Mouse (Mus musculus) ovary, postnatal 36 days (tissue): ENCODE data around the gene Ppp1r12c.

Experiments
- DNase-seq: peaks from one replicate; pipeline ENCODE4 v3.0.0; 2022; ENCODE audit warnings: low spot score, mixed read lengths

The Ppp1r12c gene

DNA sequence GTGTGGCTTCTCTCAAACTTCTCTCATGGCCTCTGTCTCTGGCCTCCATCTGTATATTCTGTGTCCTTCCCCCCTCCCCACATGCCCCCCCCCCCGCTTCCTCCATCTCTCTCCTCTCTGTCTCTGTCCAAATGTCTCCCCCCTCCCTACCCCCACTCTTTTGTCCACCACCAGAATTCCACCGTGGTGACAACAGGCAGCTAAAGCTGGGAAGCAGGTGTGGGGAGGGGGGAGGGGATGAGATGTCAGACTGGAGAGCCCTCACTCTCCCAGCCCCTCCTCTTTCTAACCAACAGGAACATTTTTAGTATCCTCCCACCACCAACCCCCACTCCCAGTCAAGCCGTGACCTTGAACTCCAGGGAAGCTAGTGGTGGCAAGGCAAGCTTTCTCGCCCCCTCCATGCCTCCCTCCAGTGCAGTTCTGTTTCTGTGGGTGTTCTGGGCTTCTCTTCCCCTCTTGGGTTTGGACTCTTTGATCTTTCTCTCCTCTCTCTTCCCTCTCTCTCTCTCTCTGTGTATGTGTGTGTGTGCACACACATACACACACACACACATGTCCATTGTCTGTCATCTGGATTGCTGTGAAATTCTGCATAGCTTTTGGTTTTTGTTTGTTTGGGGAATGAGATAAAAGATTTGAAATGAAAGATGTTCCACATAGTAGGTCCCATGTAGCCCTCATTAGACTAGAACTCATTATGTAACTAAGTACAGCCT is 15.0 kb upstream of the Ppp1r12c start, which contains the start of gene Tnnt1:
TSS of gene Tnnt1 (minus strand) at position 51 of the 719 bp plus-strand sequence.
- DNase-seq = no peak

DNA sequence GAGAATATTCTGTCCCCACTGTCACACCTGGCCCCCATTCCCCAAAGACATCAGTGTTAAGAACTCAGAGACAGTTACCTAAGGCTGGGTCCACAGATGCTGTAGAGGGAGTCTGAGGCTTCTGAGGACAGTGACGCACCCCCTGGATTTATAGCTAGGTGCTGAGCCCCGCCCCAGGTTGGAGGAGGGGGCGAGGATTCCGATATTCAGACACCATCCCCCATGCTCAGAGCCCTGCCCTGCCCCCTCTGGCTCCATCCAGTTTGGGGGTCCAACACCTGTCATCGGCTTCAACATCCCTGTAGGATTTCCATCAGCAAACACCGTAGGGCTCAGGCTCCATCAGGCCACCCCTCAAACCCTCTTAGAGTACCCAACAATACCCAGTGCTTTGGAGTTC is 14.4 kb upstream of the Ppp1r12c start:
- DNase-seq = no peak

DNA sequence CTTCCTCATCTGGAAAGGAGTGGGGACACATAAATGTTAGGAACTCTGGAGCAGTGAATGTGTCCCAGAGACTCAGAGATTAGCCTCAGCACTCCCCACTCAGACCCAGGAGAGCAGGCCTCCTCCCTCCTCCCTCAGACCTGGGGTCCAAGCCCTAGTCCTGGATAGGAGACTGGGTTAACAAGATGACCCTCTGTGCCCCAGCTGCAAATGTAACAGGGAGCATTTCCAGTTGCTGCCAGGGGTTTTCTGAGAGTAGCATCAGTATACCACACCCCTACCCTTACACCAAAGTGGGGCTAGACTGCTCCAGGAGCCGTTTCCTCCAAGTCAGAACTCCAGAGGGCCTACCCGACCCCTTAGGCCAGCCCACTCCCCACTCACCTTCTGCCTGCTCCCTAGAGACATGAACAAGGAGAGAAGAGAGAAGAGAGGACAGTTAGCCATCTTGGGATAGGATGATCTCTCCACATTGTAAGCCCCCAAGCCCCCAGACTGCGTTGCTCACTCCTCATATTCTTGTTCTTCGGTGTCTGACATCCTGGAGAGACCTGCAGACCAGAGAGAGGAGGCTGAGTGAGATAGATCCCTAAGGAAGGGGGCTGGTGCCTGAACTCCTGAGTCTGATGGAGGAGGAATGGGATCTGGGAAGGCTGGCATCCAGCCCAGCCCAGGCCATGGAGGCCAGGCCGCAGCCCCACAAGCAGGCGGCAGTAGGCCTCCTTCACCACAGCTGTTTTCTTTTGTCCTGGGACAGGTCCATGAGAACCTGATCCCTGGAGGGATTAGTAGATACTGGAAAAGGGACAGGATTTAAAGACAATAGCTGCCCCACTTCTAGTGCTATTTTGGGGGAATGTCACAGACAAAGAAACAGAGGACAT is 12.6 kb upstream of the Ppp1r12c start:
- DNase-seq = no peak

DNA sequence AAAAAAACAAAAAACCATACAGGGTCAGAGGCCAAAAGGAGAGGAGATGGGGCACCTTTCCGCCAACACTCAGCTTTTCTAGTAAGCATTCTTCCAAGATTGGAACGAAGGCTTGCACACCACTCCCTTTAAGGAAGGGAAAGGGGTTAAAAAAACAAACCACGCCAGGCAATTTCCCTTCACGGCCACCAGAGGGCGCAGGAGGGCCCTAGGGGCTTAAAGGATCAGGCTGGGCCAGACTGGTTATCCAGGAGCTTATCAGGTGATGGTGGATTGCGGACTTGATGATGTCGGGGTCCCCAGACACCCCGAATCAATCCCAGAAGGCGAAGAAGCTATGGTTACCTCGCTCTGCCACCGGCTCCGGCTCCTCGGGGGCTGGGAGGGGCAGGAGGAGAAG is 11.8 kb upstream of the Ppp1r12c start:
- DNase-seq = no peak

DNA sequence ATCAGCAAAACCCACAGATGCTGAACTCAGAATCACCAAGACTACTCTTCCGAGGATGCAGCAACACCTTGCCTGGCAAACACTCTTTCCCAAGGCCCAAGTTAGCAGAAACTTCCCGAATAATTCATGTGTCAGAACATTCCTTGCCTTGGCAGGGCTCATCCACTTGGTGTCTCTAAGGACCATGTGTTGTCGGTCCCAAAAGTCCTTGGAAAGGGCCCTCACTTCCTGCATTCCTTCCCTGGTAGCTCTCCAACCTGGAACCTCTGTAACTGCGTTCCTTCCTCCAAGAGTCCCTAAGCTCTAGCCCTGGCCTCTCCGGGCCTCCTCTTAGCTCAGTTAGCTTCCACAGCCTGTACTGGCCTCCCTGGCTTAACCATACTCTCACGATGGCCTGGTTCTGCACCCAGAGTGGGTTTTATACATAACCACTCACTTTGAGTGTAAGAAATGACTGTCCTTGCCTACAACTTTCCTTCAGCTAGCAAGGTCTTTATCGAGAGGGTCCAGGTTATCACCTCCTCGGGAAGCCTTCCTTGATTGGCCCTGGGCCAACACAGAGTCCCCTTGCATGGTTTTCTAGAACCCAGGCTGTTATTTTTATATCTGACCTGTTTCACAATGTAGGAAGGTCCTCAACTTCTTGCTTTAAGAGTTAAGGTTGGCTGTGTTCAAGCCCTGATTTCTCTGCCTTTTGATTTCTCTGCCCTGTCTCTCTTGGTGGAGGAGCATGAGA is 10.2 kb upstream of the Ppp1r12c start:
- no peak for DNase-seq

DNA sequence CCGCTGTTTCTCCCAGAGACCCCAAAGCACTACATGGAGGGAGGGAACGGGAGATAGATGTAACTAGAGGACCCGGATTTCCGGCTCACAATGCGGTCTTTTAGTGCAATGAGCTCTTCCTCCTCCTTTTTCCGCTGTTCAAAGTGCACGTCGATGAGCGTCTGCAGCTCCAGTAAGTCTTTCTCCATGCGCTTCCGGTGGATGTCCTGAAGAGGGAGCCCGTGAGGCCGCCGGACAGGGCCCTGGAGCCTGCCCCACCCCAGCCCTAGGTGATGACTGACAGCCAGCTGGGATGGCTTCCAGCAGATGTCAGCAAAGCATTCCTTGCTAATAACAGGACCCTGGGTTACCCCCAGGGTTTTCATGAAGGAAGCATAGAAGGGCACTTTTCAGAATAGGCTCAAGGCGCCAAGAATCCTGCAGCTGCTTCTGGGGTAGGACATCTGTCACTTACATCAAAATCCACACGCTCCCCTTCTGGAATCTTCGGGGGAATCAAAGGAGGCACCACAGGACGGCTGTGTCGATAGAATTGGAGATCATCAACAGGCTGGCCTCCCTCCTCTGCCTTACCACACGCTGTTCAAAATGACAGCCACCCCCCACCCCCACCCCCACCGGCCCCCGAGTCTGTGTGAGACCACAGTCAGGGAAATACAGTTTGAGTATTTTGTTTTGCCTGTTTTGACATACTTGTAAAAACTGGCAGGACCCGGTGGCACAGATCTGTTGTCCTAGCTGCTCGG is 8.6 kb upstream of the Ppp1r12c start:
- peak; percentile 64 for DNase-seq

DNA sequence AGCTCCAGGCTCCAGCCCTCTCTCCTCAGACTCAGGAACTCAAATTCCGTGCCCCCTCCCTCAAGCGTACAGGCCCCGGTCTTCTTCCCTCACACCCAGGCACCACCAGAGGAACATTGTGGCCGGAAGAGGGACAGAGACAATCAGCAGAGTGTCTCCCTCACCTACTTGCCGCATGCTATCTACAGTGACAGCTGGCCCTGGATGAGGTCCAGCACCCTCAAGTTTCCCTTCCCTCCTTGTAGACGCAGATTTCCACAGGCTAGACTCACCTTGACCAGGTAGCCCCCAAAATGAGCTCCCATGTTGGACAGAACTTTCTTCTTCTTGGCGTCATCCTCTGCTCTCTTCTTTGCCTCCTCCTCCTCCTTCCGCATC is 7.2 kb upstream of the Ppp1r12c start:
- no peak for DNase-seq

DNA sequence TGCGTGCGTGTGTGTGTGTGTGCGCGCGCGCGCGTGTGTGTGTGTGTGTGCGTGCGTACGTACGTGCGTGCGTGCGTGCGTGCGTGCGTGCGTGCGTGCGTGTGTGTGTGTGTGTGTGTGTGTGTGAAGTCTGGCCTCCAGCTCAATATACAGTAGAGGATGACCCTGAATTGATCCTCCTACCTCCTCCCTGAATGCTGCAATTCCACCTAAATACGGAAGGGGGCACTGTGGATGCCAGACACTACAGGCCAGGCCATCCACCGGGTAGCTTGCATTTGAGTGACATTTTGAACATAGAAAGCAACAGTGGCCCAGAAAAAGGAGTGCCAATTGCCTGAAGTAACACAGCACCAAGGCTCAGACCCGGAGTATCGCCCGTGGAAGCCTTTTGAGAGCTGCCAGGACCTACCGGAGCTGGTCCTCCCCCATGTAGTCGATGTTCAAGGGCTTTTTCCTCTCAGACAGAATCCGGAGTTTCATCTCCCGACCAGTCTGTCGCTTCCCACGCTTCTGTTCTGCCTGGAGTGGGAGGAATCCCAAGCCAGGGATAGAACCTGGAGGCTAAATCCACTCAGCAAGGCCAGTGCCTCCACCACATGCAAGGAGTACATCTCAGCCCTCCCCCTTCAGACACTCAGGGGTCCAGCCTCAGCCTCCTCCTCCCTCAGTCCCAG is 6.7 kb upstream of the Ppp1r12c start:
- no peak for DNase-seq

DNA sequence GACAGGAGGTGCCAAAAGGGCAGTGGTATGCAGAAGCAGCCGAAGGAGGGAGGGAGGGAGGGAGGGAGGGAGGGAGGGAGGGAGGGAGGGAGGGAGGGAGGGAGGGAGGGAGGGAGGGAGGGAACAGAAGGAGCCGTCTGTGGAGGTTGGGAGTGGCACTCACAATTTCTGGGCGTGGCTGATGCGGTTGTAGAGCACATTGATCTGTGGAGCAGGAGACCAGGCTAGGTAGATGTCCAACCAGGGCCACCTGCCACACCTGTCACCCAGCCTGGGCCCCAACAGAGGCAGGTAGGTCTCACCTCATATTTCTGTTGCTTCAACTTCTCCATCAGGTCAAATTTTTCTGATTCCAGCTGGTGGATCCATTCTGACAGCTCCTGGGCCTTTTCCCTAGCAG is 5.7 kb upstream of the Ppp1r12c start:
- no peak for DNase-seq

DNA sequence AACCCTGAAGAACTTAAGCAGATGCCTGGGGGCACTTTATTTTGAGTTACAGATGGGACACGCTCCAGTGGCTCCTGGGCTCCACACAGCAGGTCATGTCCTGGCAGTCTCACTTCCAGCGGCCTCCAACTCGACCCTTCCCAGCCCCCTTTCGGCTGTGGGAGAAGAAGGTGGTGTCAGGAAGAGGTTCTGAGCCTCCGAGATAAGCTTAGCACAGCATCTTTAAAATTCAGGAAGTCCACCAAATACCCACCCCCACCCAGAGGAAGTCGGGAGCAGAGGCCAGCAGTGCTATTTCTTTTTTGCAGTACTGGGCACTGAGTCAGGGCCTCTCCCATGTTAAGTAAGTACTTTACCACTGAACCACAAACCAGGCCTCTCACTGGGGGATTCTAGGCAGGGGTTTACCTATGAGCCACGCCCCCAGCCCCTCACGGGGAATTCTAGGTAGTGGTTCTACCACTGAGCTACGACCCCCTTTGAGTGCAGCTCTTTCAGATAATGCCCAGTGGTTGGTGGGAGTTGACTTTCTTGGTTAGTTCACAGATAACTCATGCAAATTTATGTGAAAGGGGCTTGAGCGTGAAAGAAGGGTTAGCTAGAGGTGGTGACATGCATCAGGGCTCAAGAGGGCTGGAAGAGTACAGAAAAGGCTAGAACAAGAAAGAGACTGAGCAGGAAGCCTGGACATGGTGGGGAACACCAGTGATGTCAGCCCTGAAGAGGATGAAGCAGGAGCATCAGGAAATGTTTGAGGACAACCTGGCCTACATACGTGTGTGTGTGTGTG is 3.4 kb upstream of the Ppp1r12c start:
- no peak for DNase-seq

DNA sequence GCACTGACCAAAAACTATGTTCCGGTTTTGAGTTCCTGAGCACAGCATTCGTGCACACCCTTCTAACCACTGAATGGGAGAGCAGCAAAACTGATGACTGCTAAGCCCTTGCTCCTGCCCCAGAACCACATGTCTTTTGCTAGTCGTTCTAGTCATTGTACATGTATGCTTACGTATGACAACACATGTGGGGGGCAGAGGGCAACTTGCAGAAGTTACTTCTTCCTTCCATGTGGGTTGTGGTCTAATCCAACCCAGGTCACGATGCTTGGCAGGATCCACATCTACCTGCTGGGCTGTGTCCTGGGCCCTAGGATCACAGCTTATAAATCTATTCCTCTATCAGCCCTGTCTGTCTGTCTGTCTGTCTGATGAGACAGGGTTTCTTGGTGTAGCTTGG is 2.4 kb upstream of the Ppp1r12c start:
- DNase-seq = no peak

DNA sequence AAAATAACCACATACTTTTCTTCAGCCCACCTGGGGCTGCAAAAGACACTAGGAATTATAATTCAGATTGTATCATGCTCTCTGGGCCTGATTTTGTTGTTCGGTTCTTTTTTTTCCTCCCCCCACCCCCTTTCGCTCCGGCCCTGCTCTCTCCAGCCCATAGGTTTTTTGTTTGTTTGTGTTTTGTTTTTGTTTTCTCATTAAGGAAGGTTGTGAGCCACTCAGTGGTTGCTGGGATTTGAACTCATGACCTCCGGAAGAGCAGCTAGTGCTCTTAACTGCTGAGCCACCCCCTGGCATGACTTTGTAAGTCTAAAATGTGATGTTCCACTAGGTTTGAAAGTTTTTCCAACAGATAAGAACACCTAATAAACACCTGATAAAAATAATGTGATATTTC is 1.6 kb upstream of the Ppp1r12c start:
- DNase-seq = no peak

DNA sequence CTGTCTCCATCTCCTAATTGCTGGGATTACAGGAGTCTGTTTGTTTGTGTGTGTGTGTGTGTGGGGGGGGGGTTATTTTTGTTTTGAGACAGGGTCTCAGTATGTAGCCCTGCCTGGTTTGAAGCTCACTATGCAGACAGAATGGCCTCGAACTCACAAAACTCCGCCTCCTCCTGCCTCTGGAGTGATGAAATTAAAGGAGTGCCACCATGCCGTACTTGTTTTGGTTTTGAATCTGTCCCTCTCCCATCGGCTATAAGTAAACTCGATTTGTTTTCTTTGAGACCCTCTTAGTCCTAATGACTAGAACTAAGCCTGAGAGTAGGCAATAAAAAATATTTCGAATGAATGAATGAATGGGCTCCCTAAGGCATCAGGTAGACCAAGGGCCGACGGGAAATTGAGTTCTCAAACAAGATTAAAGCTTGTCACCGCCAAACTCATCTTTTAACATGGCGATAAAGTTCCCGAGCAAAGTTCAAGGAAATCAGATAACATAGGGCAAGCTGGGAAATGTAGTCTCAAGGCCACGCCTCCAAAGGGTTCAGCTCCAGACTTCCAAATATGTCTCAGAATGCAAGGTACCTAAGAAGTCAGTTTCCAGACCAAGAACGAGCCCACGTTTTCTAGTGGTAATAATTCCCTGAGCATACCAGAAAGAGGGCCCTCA is 1.1 kb upstream of the Ppp1r12c start:
- DNase-seq = no peak

DNA sequence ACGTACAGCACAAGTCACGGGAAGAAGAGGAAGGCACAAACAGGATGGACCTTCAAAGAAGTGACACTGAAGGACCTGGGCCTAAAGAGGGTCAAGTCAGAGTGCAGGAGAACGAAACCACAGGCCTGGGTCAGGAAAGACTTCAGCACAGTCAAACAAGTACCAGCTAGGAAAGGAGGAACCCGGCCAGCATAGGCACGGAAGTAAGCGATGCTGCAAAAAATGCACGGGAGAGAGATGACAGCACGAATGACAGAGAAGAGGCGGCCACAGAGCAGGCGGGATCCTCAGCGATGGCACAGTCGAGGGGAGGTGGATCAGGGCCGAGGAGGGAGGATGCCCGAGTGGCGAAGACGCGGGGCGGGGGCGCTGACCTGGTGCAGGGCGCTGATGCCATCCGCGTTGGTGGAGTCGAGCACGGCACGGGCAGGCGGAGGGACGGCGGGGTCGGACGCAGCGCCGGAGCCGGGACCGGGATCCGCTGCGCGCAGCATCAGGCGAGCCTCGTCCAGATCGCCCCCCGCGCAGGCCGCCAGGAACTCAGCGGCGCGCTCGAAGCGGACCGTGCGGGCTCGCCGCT is 498 bp downstream of the Ppp1r12c start:
- peak; percentile 57 for DNase-seq

DNA sequence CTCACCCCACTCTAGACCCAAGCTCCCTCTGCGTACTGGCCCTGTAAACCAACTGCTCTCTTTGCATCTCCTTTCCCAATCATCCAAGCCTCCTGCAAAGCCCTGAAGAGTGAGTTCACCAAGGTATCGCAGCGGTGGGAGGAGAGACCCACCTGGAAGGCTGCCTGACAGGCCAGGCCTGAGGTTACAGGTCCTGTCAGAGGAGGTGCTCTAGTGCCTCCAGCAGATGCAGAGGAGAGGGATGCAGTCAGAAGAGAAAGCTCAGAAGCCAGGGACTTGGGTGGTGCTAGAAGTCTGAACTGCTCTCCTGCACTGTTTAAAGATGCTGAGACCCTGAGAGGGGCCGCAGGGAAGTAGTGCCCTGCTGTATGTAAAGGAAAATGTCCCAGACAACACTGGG is 2.4 kb downstream of the Ppp1r12c start:
- DNase-seq = no peak

DNA sequence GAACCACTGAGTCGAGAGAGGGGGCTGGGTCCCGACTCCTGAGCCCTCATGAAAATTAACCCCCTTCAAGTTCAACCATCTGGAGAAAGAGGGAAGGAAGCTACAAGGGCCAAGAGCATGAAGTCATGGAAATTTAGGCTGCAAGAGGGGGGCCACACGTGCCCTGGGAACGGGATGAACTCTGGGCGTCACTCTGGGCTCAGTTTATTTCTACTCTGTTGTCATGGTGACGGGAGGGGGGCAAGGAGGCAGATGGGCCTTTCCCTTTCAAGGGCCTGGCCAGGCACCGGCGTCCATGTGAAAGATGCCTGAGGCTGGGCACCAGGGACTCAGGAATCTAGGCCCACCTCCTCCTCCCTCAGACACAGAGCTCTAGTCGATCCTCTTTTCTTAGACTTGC is 3.2 kb downstream of the Ppp1r12c start:
- no peak for DNase-seq

DNA sequence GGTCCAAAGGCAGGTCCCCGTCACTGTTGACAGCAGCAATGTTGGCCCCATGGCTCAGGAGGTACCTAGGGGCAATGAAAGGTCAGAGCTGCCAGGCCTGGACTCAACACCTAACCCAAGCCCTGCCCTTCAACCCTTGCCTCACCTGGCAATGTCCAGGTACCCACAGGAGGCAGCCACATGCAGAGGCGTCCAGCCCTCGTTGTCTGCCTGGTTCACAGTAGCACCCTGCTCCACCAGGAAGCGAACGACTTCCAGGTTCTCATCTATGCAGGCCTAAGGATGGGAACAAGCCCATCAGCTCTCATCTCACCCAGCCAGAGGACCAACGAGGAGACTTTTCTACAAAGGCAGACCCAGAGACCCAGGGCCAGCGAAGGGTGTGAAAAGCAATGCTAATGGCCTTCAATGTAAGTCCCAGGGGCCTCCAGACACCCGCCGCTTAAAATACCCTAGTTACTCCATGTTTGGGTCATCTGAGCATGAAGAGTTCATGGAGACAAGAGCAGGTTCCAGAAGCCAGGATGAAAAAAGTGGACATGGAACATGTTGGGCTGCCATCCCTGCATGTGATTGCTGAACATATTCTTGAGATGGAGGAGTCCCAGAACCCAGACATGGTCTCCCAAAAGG is 4.1 kb downstream of the Ppp1r12c start:
- DNase-seq = no peak

DNA sequence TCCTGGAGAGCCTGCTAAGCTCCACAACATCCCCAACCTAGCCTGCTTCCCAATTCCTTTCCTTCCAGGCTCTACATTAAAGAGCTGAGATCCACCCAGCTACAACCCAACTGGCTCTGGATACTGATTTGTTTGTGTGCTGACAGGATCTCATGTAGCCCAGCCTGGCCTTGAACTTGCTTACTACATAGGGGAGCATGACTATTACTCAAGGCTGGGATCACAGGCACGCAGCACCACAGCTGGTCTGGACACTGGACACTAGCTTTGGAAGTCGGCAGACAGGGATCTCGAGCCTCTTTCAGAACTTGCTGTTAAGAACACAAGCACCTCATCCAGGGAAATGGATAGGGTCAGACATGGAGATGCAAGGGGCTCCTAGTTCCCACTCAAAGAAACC is 5.0 kb downstream of the Ppp1r12c start:
- no peak for DNase-seq

DNA sequence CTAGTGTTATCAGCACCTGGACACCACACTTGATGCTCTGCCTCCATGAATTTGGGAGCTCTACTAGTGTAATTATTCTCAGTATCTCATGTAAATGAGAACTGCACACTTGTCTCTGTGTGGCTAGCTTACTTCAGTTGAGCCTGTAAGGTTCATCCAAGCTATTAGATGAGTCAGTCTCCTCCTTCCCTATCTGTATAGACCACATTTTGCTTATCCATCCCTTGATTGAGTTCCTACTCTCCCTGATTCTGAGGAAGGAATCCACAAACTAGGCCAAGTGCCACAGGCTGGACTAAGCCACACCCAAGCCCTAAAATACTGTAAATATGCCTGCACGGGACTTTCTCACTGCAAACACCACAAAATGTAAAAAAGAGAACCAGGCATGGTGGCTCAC is 7.5 kb downstream of the Ppp1r12c start:
- DNase-seq = no peak
